Mouse (Mus musculus) kidney, embryonic 16.5 days (tissue): ENCODE data around the gene 4930539E08Rik. TPM values are rescaled to one million over a fixed set of nuclear protein-coding genes. Genes with fewer than 3 reads are reported as not detected.

ENCODE experiments used
- ATAC-seq: fragments of 200-750 bp; cut with Nextera tagmentation; 2 replicates; pipeline ENCODE4 v1.8.0; 2017; ENCODE audit warnings: moderate TSS enrichment; ENCODE audit not compliant: low FRiP score, low TSS enrichment
- H3K27ac ChIP-seq: fragments of 300-500 bp; sonication (generic); 2 replicates; pipeline ENCODE4 v1.5.1; 2014; ENCODE audit warnings: low read length
- H3K27me3 ChIP-seq: fragments of 300-500 bp; sonication (generic); 2 replicates; pipeline ENCODE4 v1.6.1; 2014; ENCODE audit warnings: low read length, control low read depth, mixed read lengths; ENCODE audit not compliant: insufficient read depth
- H3K36me3 ChIP-seq: fragments of 300-500 bp; sonication (generic); 2 replicates; pipeline ENCODE4 v1.6.1; 2014; ENCODE audit warnings: low read length, control low read depth, mixed read lengths; ENCODE audit not compliant: insufficient read depth
- H3K4me1 ChIP-seq: fragments of 300-500 bp; sonication (generic); 2 replicates; pipeline ENCODE4 v1.6.1; 2014; ENCODE audit warnings: low read length, control low read depth, mixed read lengths; ENCODE audit not compliant: insufficient read depth
- H3K4me2 ChIP-seq: fragments of 300-500 bp; sonication (generic); replicated peaks from 2 replicates; pipeline ENCODE4 v1.6.1; 2014; ENCODE audit warnings: low read depth, low read length
- H3K4me3 ChIP-seq: fragments of 300-500 bp; sonication (generic); 2 replicates; pipeline ENCODE4 v1.5.1; 2014; ENCODE audit warnings: mild to moderate bottlenecking, low read length
- H3K9ac ChIP-seq: fragments of 300-500 bp; sonication (generic); replicated peaks from 2 replicates; pipeline ENCODE4 v1.6.1; 2014; ENCODE audit warnings: low read length
- H3K9me3 ChIP-seq: fragments of 300-500 bp; sonication (generic); 2 replicates; pipeline ENCODE4 v1.6.1; 2016; ENCODE audit warnings: low read length, control low read depth
- WGBS: fragments of 180-500 bp; shearing (Covaris S2); extraction: QIAGEN DNeasy Blood & Tissue Kit; methylation state at CpG from one replicate; pipeline ENCODE4 v1.1.7; 2014; 5-methylcytosine and 5-hydroxymethylcytosine counted together
- polyA plus RNA-seq: library from polyadenylated mRNA; unstranded; fragments of >200 nt; fragmentation: Nextera tagmentation; extraction: Ambion mirVana; gene quantifications from 2 replicates; pipeline ENCODE4 v1.2.1, GENCODE M21; 2015

4930539E08Rik gene
- polyA plus RNA-seq, 1 experiment from 2014 or later = 0.17 TPM

DNA sequence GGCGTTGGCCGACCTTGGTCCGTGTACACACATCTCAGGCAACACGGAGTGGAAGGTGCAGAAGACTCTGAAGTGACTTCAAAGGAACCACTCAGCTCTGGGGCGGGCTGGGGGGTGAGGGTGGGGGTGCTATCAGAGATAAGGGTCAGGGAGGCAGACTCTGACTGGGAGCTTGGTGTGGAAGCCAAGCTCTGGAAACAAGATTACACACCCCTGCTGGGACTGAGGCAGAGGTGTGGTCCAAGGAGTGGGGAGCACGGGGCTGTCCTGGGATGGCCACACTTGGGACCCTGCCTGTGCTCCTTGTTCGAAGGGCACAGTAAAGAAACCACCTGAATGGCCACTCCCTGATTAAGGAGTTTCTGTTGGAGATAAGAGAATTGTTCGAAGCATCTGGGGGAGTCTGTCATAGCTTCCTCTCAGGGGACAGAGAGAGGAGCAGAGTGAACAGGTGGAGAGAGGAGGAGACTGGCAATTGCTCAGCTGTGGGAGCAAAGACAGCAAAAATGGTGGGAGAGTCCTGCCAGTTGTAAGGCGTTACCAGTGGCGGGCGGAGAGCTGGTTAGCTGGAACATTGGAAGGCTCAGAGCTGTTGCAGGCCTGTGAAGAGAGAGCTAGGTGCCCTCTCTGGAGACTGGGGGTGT lies 68.0 kb downstream of the 4930539E08Rik start:
- ATAC-seq = no peak
- H3K4me1 ChIP-seq = no peaks in the 10 kb centered on the region

More for the DNA sequence above, 68.0 kb downstream of the 4930539E08Rik start:
- H3K36me3 ChIP-seq = no peaks in the 10 kb centered on the region
- no peak overlapping the region for H3K27ac ChIP-seq
- 61% methylated on average over 11 of the region's 11 CpGs for WGBS
- no peak overlapping the region for H3K4me3 ChIP-seq
- H3K9ac ChIP-seq = no peak overlapping the region
- H3K27me3 ChIP-seq = no peaks in the 10 kb centered on the region
- no peak overlapping the region for H3K4me2 ChIP-seq
- H3K9me3 ChIP-seq = no peaks in the 10 kb centered on the region

Other genes with a start within 250 kb of the 4930539E08Rik start
- gene Slc26a8, start 225.1 kb downstream of the 4930539E08Rik start, polyA plus RNA-seq = 0.46 and 0.53 TPM in 2 replicates
- 42.6 and 44.3 TPM in 2 replicates for gene Mapk14, start 224.0 kb downstream of the 4930539E08Rik start, polyA plus RNA-seq
- 1.8 and 4.2 TPM in 2 replicates for gene AC170998.1, start 189.2 kb downstream of the 4930539E08Rik start, polyA plus RNA-seq
- gene Mapk13, start 146.0 kb downstream of the 4930539E08Rik start, polyA plus RNA-seq = 52.5 and 57.2 TPM in 2 replicates
- 9.9 and 11.0 TPM in 2 replicates for gene Brpf3, start 114.2 kb downstream of the 4930539E08Rik start, polyA plus RNA-seq
- gene Pnpla1, start 56.9 kb downstream of the 4930539E08Rik start, polyA plus RNA-seq = 0.08 TPM in 1 of 2 replicates, not detected in the other
- 0.21 and 0.28 TPM in 2 replicates for gene Pxt1, start 28.5 kb upstream of the 4930539E08Rik start, polyA plus RNA-seq
- gene Kctd20, start 36.6 kb upstream of the 4930539E08Rik start, polyA plus RNA-seq = 89.5 and 92.1 TPM in 2 replicates
- 106 and 121 TPM in 2 replicates for gene Stk38, start 92.7 kb upstream of the 4930539E08Rik start, polyA plus RNA-seq
- gene Srsf3, start 117.3 kb upstream of the 4930539E08Rik start, polyA plus RNA-seq = 597 and 625 TPM in 2 replicates
- 74.1 and 81.3 TPM in 2 replicates for gene Cdkn1a, start 175.7 kb upstream of the 4930539E08Rik start, polyA plus RNA-seq
- gene Rab44, start 198.8 kb upstream of the 4930539E08Rik start, polyA plus RNA-seq = 0.12 and 0.26 TPM in 2 replicates